Mouse (Mus musculus): Measurements from ENCODE around the gene Hsdl1. TPM values are rescaled to one million over a fixed set of nuclear protein-coding genes. Genes with fewer than 3 reads are reported as not detected.

The Hsdl1 gene
- polyA plus RNA-seq, 1 experiment from 2014 or later: 27.1 TPM

DNA sequence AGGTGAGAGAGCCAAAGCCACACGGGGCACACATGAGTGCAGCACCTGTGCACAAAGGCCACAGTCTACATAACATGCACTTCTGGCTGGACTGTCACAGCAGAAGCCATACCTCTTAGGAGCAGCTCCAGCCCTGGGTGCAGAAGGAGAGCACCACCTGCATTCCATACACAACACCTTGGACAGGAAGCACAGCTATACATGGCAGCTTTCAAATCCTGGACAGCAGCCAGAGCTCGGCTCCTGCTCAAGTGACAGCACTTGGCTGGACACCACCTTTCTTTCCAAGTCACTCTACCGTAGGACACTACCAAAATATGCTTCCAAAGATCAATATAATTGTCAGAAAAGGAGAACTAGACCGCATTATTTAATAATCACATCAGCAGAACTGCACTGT, 61.6 kb downstream of the Hsdl1 start:
- no peak for ATAC-seq (replicated peaks; ENCODE audit: low FRiP score, low read depth)
- Histone ChIP-seq H3K4me2 (ENCODE audit: low read length) (no peak overlapping the region), H3K27me3 (ENCODE audit: insufficient read depth, low read length) (no peaks in the 10 kb centered on the region), H3K9ac (ENCODE audit: low read depth, low read length) (no peak overlapping the region), H3K4me1 (replicated peaks; ENCODE audit: insufficient read depth, low read length) (no peaks in the 10 kb centered on the region), H3K4me3 (replicated peaks; ENCODE audit: low read depth, low read length) (no peak overlapping the region), H3K27ac (no peak overlapping the region), H3K9me3 (replicated peaks; ENCODE audit: low read length) (no peaks in the 10 kb centered on the region), H3K36me3 (ENCODE audit: insufficient read depth, low read length) (peaks cover 86% of the 10 kb centered on the region)
- DNase-seq (ENCODE audit: low spot score): no peak
- no peak for TF ChIP-seq CTCF (IDR thresholded peaks at IDR 0.05; ENCODE audit: low read depth)
- WGBS: 82% methylated on average over 4 of the region's 4 CpGs

Other genes with a start within 250 kb of the Hsdl1 start
- 354 and 357 TPM in 2 replicates for gene Hsbp1, start 230.7 kb downstream of the Hsdl1 start, polyA plus RNA-seq (2015; fragmentation: Nextera tagmentation; extraction: Ambion mirVana)
- 19.5 and 21.9 TPM in 2 replicates for gene Mlycd, start 180.3 kb downstream of the Hsdl1 start, polyA plus RNA-seq (2015; fragmentation: Nextera tagmentation; extraction: Ambion mirVana)
- gene Osgin1, start 141.1 kb downstream of the Hsdl1 start, polyA plus RNA-seq (2015; fragmentation: Nextera tagmentation; extraction: Ambion mirVana): 4.1 and 4.4 TPM in 2 replicates
- 0.61 and 0.79 TPM in 2 replicates for gene Necab2, start 128.5 kb downstream of the Hsdl1 start, polyA plus RNA-seq (2015; fragmentation: Nextera tagmentation; extraction: Ambion mirVana)
- gene Slc38a8, start 73.5 kb downstream of the Hsdl1 start, polyA plus RNA-seq (2015; fragmentation: Nextera tagmentation; extraction: Ambion mirVana): 0.06 TPM in 1 of 2 replicates, not detected in the other
- gene Mbtps1, start 16.4 kb downstream of the Hsdl1 start, polyA plus RNA-seq (2015; fragmentation: Nextera tagmentation; extraction: Ambion mirVana): 78.4 and 86.9 TPM in 2 replicates
- 0.22 and 0.24 TPM in 2 replicates for gene Dnaaf1, start 52 bp upstream of the Hsdl1 start, polyA plus RNA-seq (2015; fragmentation: Nextera tagmentation; extraction: Ambion mirVana)
- gene Taf1c, start 30.0 kb upstream of the Hsdl1 start, polyA plus RNA-seq (2015; fragmentation: Nextera tagmentation; extraction: Ambion mirVana): 8.3 and 8.7 TPM in 2 replicates
- gene Adad2, start 37.6 kb upstream of the Hsdl1 start, polyA plus RNA-seq (2015; fragmentation: Nextera tagmentation; extraction: Ambion mirVana): not detected in 2 replicates
- gene Kcng4, start 60.5 kb upstream of the Hsdl1 start, polyA plus RNA-seq (2015; fragmentation: Nextera tagmentation; extraction: Ambion mirVana): 0.14 and 0.28 TPM in 2 replicates
- gene Wfdc1, start 91.2 kb upstream of the Hsdl1 start, polyA plus RNA-seq (2015; fragmentation: Nextera tagmentation; extraction: Ambion mirVana): 6.2 and 6.9 TPM in 2 replicates
- 1.3 and 1.6 TPM in 2 replicates for gene Atp2c2, start 124.8 kb upstream of the Hsdl1 start, polyA plus RNA-seq (2015; fragmentation: Nextera tagmentation; extraction: Ambion mirVana)
- gene Tldc1, start 203.2 kb upstream of the Hsdl1 start, polyA plus RNA-seq (2015; fragmentation: Nextera tagmentation; extraction: Ambion mirVana): 11.8 and 11.9 TPM in 2 replicates

All from kidney, postnatal 0 days (tissue).